Mouse (Mus musculus): Measurements from ENCODE around the gene Astn2. TPM values are rescaled to one million over a fixed set of nuclear protein-coding genes. Genes with fewer than 3 reads are reported as not detected.
"Not testable (repeated sequence)": the region's sequence is repeated elsewhere in the genome, so short reads cannot be mapped to it uniquely, and the experiment has no call there.

Gene Astn2
- polyA plus RNA-seq, 1 experiment, result 1.1 TPM

- Histone ChIP-seq H3K4me1 (ENCODE audit: control insufficient read depth, insufficient read depth, low read length) (no peaks in the 10 kb centered on the region), H3K27ac (ENCODE audit: control insufficient read depth, insufficient read depth, low read depth, low read length, poor library complexity) (no peak overlapping the region), H3K4me3 (replicated peaks; ENCODE audit: control insufficient read depth, low read depth, low read length) (no peak overlapping the region)
- WGBS, result 59% methylated on average over 8 of the region's 8 CpGs
- TF ChIP-seq CTCF (IDR thresholded peaks at IDR 0.05; ENCODE audit: control insufficient read depth, insufficient read depth, low read length), result no peak
- no peak for TF ChIP-seq POLR2A (IDR thresholded peaks at IDR 0.05; ENCODE audit: borderline replicate concordance, control insufficient read depth, low read depth, low read length)
Observed at GRCm38 (mm10) chr4:65699743-65700361, 704.6 kb downstream of the Astn2 start.

GRCm38 (mm10) chr4:65695241-65695640 lies 709.2 kb downstream of the Astn2 start:
- Histone ChIP-seq H3K4me1 (ENCODE audit: control insufficient read depth, insufficient read depth, low read length) (no peaks in the 10 kb centered on the region), H3K4me3 (replicated peaks; ENCODE audit: control insufficient read depth, low read depth, low read length) (no peak overlapping the region), H3K27ac (ENCODE audit: control insufficient read depth, insufficient read depth, low read depth, low read length, poor library complexity) (no peak overlapping the region)
- no peak for TF ChIP-seq POLR2A (IDR thresholded peaks at IDR 0.05; ENCODE audit: borderline replicate concordance, control insufficient read depth, low read depth, low read length)
- 73% methylated on average over 5 of the region's 5 CpGs for WGBS

- WGBS, result 67% methylated on average over 5 of the region's 5 CpGs
- H3K4me1 ChIP-seq (ENCODE audit: control insufficient read depth, insufficient read depth, low read length), result no peaks in the 10 kb centered on the region
Observed at GRCm38 (mm10) chr4:65694011-65694410, 710.4 kb downstream of the Astn2 start.

GRCm38 (mm10) chr4:65687006-65687723 lies 717.2 kb downstream of the Astn2 start:
- no peak overlapping the region for H3K27ac ChIP-seq (ENCODE audit: control insufficient read depth, insufficient read depth, low read depth, low read length, poor library complexity)
- 67% methylated on average over 1 of the region's 1 CpGs for WGBS
- no peak overlapping the region for H3K4me3 ChIP-seq (replicated peaks; ENCODE audit: control insufficient read depth, low read depth, low read length)
- no peaks in the 10 kb centered on the region for H3K4me1 ChIP-seq (ENCODE audit: control insufficient read depth, insufficient read depth, low read length)
- TF ChIP-seq CTCF (IDR thresholded peaks at IDR 0.05; ENCODE audit: control insufficient read depth, insufficient read depth, low read length), result no peak
- no peak for TF ChIP-seq POLR2A (IDR thresholded peaks at IDR 0.05; ENCODE audit: borderline replicate concordance, control insufficient read depth, low read depth, low read length)

More at GRCm38 (mm10) chr4:65694011-65694410, 710.4 kb downstream of the Astn2 start:
- no peak overlapping the region for H3K27ac ChIP-seq (ENCODE audit: control insufficient read depth, insufficient read depth, low read depth, low read length, poor library complexity)
- TF ChIP-seq CTCF (IDR thresholded peaks at IDR 0.05; ENCODE audit: control insufficient read depth, insufficient read depth, low read length) (no peak), POLR2A (IDR thresholded peaks at IDR 0.05; ENCODE audit: borderline replicate concordance, control insufficient read depth, low read depth, low read length) (no peak)
- H3K4me3 ChIP-seq (replicated peaks; ENCODE audit: control insufficient read depth, low read depth, low read length), result no peak overlapping the region

GRCm38 (mm10) chr4:65686258-65687005 lies 718.0 kb downstream of the Astn2 start:
- WGBS, result 55% methylated on average over 3 of the region's 3 CpGs
- Histone ChIP-seq H3K4me3 (replicated peaks; ENCODE audit: control insufficient read depth, low read depth, low read length) (no peak overlapping the region), H3K27ac (ENCODE audit: control insufficient read depth, insufficient read depth, low read depth, low read length, poor library complexity) (no peak overlapping the region), H3K4me1 (ENCODE audit: control insufficient read depth, insufficient read depth, low read length) (no peaks in the 10 kb centered on the region)
- TF ChIP-seq CTCF (IDR thresholded peaks at IDR 0.05; ENCODE audit: control insufficient read depth, insufficient read depth, low read length) (no peak), POLR2A (IDR thresholded peaks at IDR 0.05; ENCODE audit: borderline replicate concordance, control insufficient read depth, low read depth, low read length) (no peak)

- no peak overlapping the region for H3K4me3 ChIP-seq (replicated peaks; ENCODE audit: control insufficient read depth, low read depth, low read length)
- H3K27ac ChIP-seq (ENCODE audit: control insufficient read depth, insufficient read depth, low read depth, low read length, poor library complexity), result no peak overlapping the region
- TF ChIP-seq POLR2A (IDR thresholded peaks at IDR 0.05; ENCODE audit: borderline replicate concordance, control insufficient read depth, low read depth, low read length), result no peak
- TF ChIP-seq CTCF (IDR thresholded peaks at IDR 0.05; ENCODE audit: control insufficient read depth, insufficient read depth, low read length), result no peak
- 74% methylated on average over 3 of the region's 3 CpGs for WGBS
- H3K4me1 ChIP-seq (ENCODE audit: control insufficient read depth, insufficient read depth, low read length), result no peaks in the 10 kb centered on the region
Observed at GRCm38 (mm10) chr4:65684401-65684800, 720.0 kb downstream of the Astn2 start.

- not testable (repeated sequence) for H3K4me1 ChIP-seq (ENCODE audit: control insufficient read depth, insufficient read depth, low read length); H3K27ac ChIP-seq (ENCODE audit: control insufficient read depth, insufficient read depth, low read depth, low read length, poor library complexity); H3K4me3 ChIP-seq (replicated peaks; ENCODE audit: control insufficient read depth, low read depth, low read length)
- 72% methylated on average over 2 of the region's 2 CpGs for WGBS
Observed at GRCm38 (mm10) chr4:65679786-65680185, 724.6 kb downstream of the Astn2 start.

- H3K27ac ChIP-seq (ENCODE audit: control insufficient read depth, insufficient read depth, low read depth, low read length, poor library complexity), result no peak overlapping the region
- WGBS, result 28% methylated on average over 5 of the region's 5 CpGs
- H3K4me1 ChIP-seq (ENCODE audit: control insufficient read depth, insufficient read depth, low read length), result no peaks in the 10 kb centered on the region
- TF ChIP-seq POLR2A (IDR thresholded peaks at IDR 0.05; ENCODE audit: borderline replicate concordance, control insufficient read depth, low read depth, low read length), result no peak
- TF ChIP-seq CTCF (IDR thresholded peaks at IDR 0.05; ENCODE audit: control insufficient read depth, insufficient read depth, low read length), result no peak
- H3K4me3 ChIP-seq (replicated peaks; ENCODE audit: control insufficient read depth, low read depth, low read length), result no peak overlapping the region
Observed at GRCm38 (mm10) chr4:65678929-65679328, 725.5 kb downstream of the Astn2 start.

All from bone marrow, adult 2 months (tissue).